Mouse (Mus musculus): ENCODE measurements around the gene Palm2. TPM values are rescaled to one million over a fixed set of nuclear protein-coding genes. Genes with fewer than 3 reads are reported as not detected.
A peak's percentile ranks its signal among the peaks of the same experiment; 100 is the strongest.

The Palm2 gene
- polyA plus RNA-seq, 2 experiments = 0.03 to 0.06 TPM

DNA sequence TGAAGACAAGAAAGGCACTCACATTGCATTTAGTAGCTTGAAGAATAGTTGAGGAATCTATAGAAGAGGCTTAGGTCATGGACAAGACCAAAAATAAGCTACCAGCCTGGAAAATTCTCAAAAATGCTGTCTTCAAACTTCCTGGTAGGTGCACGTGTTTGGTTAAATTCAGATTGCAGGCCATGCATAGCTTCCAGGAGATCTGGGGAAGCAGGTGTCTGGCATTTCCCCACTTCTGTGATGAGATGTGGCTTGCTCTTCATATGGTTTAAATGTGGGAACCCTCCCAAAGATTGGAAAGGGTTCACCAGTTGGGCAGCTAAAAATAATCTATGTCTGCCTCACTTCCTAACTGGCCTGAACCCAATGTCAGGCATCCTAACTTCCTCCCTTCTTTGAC, 131.2 kb downstream of the Palm2 start:
- H3K4me3 ChIP-seq (ENCODE audit: insufficient read depth in 1 of 2, low read depth in 2 of 2, low read length in 2 of 2) = no peak overlapping the region
- TF ChIP-seq CTCF (IDR thresholded peaks at IDR 0.05; ENCODE audit: low read depth) (no peak), EP300 (IDR thresholded peaks at IDR 0.05; ENCODE audit: low read depth) (no peak)
- no peaks in the 10 kb centered on the region for H3K9me3 ChIP-seq (ENCODE audit: control insufficient read depth, low read length)
- no peaks in the 10 kb centered on the region for H3K4me1 ChIP-seq (replicated peaks; ENCODE audit: control insufficient read depth in 2 of 2, insufficient read depth in 2 of 2, low read length in 1 of 2)
- H3K9ac ChIP-seq (replicated peaks) = no peak overlapping the region
- no peak overlapping the region for H3K4me2 ChIP-seq (ENCODE audit: low read depth)
- peaks cover 12% of the 10 kb centered on the region for H3K27me3 ChIP-seq (ENCODE audit: control insufficient read depth, insufficient read depth, low read length)
- no peak overlapping the region for H3K27ac ChIP-seq
- no peaks in the 10 kb centered on the region for H3K36me3 ChIP-seq (replicated peaks; ENCODE audit: control insufficient read depth, insufficient read depth, low read depth)
- ATAC-seq (ENCODE audit: insufficient read depth) (no peak), DNase-seq (ENCODE audit: low read depth in 3 of 3, low spot score in 3 of 3) (no peak)
- WGBS (ENCODE audit: insufficient replicate concordance) = 58% methylated on average over 1 of the region's 1 CpGs

DNA sequence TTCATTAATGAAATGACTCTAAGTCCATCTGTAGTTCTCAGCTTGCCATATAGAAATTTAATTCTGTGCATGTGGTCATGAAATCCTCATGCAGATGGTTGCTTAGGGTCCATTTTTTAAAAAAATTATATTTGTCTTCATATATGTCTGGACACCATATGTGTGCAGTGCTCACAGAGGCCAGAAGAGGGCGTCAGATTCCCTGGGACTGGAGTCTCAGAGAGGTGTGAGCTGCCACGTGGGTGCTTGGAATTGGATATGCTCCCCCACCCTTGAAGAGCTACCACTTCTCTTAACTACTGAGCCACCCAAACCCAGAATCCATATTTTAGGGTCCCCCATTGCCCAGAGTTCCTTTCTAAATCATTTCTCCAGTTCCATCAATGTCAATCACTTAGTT, 131.8 kb downstream of the Palm2 start:
- DNase-seq (ENCODE audit: low read depth in 3 of 3, low spot score in 3 of 3) = no peak
- 45% methylated on average over 2 of the region's 2 CpGs for WGBS (ENCODE audit: insufficient replicate concordance)
- Histone ChIP-seq H3K27me3 (ENCODE audit: control insufficient read depth, insufficient read depth, low read length) (peaks cover 12% of the 10 kb centered on the region), H3K9me3 (ENCODE audit: control insufficient read depth, low read length) (no peaks in the 10 kb centered on the region), H3K4me3 (ENCODE audit: insufficient read depth in 1 of 2, low read depth in 2 of 2, low read length in 2 of 2) (no peak overlapping the region), H3K36me3 (replicated peaks; ENCODE audit: control insufficient read depth, insufficient read depth, low read depth) (no peaks in the 10 kb centered on the region), H3K4me1 (replicated peaks; ENCODE audit: control insufficient read depth in 2 of 2, insufficient read depth in 2 of 2, low read length in 1 of 2) (no peaks in the 10 kb centered on the region), H3K27ac (no peak overlapping the region), H3K9ac (replicated peaks) (no peak overlapping the region), H3K4me2 (ENCODE audit: low read depth) (no peak overlapping the region)
- no peak for ATAC-seq (ENCODE audit: insufficient read depth)
- TF ChIP-seq CTCF (IDR thresholded peaks at IDR 0.05; ENCODE audit: low read depth) (no peak), EP300 (IDR thresholded peaks at IDR 0.05; ENCODE audit: low read depth) (no peak)

DNA sequence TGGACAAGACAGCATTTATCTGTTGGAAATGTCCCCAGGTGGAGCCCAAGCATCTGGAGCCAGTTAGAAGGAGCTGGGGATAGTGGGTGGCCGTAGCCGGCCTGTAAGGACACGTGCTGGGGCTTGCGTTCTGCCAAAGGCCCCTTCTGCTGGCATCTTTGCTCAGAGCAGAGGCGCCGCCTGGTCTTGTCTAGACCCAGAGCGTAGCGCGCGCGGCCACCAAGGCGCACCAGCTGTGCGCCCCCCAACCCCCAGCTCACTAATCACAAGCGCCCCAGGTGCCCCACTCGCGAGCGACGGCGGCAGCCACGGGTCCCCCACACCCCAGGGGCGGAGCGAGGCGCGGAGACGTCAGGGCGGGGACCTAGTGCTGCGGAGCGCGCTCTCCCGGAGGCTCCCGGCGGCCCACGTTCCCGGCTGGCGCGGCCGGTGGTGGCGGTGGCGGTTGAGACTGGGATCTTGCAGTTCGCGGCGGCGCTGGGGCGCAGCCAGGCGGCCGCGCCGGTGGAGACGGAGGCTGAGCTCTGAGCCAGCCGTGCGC, 133.7 kb downstream of the Palm2 start, which contains the start of gene Pakap:
TSS of gene Pakap (plus strand) at position 514 of the 541 bp plus-strand sequence.
- Histone ChIP-seq H3K9ac (replicated peaks) (no peak within 1 kb of the TSS), H3K9me3 (ENCODE audit: control insufficient read depth, low read length) (no peaks in the 10 kb centered on the region), H3K4me2 (ENCODE audit: low read depth) (peak within 1 kb of the TSS; percentile 26; the same call in 1 of the 2 replicates), H3K27me3 (ENCODE audit: control insufficient read depth, insufficient read depth, low read length) (peaks cover 12% of the 10 kb centered on the region), H3K4me1 (replicated peaks; ENCODE audit: control insufficient read depth in 2 of 2, insufficient read depth in 2 of 2, low read length in 1 of 2) (no peaks in the 10 kb centered on the region), H3K4me3 (ENCODE audit: insufficient read depth in 1 of 2, low read depth in 2 of 2, low read length in 2 of 2) (peak within 1 kb of the TSS in 1 of 2 experiments; percentile 10; a peak in 2 of 4 replicates), H3K36me3 (replicated peaks; ENCODE audit: control insufficient read depth, insufficient read depth, low read depth) (no peaks in the 10 kb centered on the region), H3K27ac (no peak within 1 kb of the TSS)
- DNase-seq (ENCODE audit: low read depth in 3 of 3, low spot score in 3 of 3) (no peak), ATAC-seq (ENCODE audit: insufficient read depth) (no peak)
- WGBS (ENCODE audit: insufficient replicate concordance) = 2% methylated on average over 37 of the region's 51 CpGs
- TF ChIP-seq EP300 (IDR thresholded peaks at IDR 0.05; ENCODE audit: low read depth) (no peak), CTCF (IDR thresholded peaks at IDR 0.05; ENCODE audit: low read depth) (no peak)

DNA sequence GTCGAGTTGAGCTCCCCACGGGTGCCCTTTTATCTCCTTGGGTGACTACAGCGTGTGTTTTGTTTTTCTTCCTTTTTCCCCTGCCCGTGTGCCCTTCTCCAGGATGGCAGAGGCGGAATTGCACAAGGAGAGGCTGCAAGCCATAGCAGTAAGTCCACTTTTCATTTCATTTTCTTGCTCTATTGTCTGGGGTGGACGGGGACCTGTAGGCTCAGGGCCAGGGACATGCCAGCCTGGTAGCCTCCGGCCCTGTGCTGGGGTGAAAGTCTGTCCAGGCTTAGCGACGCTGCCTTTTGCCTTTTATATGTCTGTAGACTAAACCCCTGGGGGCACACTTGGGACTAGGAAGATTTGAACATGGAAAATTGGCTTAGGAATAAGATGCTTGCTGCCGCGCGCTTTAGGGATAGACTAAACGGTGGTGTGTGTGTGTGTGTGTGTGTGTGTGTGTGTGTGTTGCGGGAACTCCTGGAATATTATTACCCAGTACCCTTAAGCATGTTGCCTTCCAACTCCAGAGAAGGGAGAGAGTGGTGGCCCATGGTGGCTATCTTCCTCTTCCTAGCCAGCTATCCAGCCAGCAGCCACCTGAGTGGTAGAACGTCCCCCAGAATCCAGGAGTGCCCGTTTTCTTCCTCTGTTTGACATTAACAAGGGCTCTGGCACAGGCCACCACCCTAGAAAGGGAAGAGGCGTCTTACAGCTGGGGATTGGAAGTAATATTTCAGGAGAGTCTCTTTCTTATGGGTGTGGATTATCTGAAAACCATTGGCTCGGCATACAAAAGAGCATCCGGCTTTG, 134.4 kb downstream of the Palm2 start:
- H3K4me3 ChIP-seq (ENCODE audit: insufficient read depth in 1 of 2, low read depth in 2 of 2, low read length in 2 of 2) = no peak overlapping the region; a peak in 1 of 4 replicates
- no peak for DNase-seq (ENCODE audit: low read depth in 3 of 3, low spot score in 3 of 3)
- WGBS (ENCODE audit: insufficient replicate concordance) = 46% methylated on average over 19 of the region's 19 CpGs

DNA sequence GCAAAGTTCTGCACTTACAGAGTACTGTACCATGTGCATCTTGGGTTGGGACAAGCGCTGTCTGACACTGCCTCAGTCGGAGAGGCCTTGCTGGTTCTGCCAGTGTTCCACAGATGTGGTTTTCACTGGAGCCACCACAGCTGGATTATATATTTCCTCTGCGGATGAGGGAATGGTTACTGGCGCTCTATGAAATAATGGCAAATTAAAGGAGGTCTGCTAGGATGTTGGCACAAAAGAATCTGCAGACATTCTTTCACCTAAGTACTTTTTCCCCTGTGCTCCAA, 135.0 kb downstream of the Palm2 start:
- 69% methylated on average over 4 of the region's 4 CpGs for WGBS (ENCODE audit: insufficient replicate concordance)
- TF ChIP-seq EP300 (IDR thresholded peaks at IDR 0.05; ENCODE audit: low read depth) (no peak), CTCF (IDR thresholded peaks at IDR 0.05; ENCODE audit: low read depth) (no peak)
- no peaks in the 10 kb centered on the region for H3K9me3 ChIP-seq (ENCODE audit: control insufficient read depth, low read length)
- ATAC-seq (ENCODE audit: insufficient read depth) (no peak), DNase-seq (ENCODE audit: low read depth in 3 of 3, low spot score in 3 of 3) (no peak)
- no peak overlapping the region for H3K4me2 ChIP-seq (ENCODE audit: low read depth)
- H3K9ac ChIP-seq (replicated peaks) = no peak overlapping the region
- H3K4me1 ChIP-seq (replicated peaks; ENCODE audit: control insufficient read depth in 2 of 2, insufficient read depth in 2 of 2, low read length in 1 of 2) = no peaks in the 10 kb centered on the region
- peaks cover 12% of the 10 kb centered on the region for H3K27me3 ChIP-seq (ENCODE audit: control insufficient read depth, insufficient read depth, low read length)
- H3K4me3 ChIP-seq (ENCODE audit: insufficient read depth in 1 of 2, low read depth in 2 of 2, low read length in 2 of 2) = no peak overlapping the region
- H3K36me3 ChIP-seq (replicated peaks; ENCODE audit: control insufficient read depth, insufficient read depth, low read depth) = no peaks in the 10 kb centered on the region
- H3K27ac ChIP-seq = no peak overlapping the region

More for the DNA sequence above, 134.4 kb downstream of the Palm2 start:
- Histone ChIP-seq H3K27me3 (ENCODE audit: control insufficient read depth, insufficient read depth, low read length) (peaks cover 12% of the 10 kb centered on the region), H3K4me2 (ENCODE audit: low read depth) (0 out of 2 replicates have a peak overlapping the region, but pooled peaks have one; percentile 26), H3K9me3 (ENCODE audit: control insufficient read depth, low read length) (no peaks in the 10 kb centered on the region), H3K36me3 (replicated peaks; ENCODE audit: control insufficient read depth, insufficient read depth, low read depth) (no peaks in the 10 kb centered on the region), H3K9ac (replicated peaks) (no peak overlapping the region), H3K4me1 (replicated peaks; ENCODE audit: control insufficient read depth in 2 of 2, insufficient read depth in 2 of 2, low read length in 1 of 2) (no peaks in the 10 kb centered on the region), H3K27ac (no peak overlapping the region)
- ATAC-seq (ENCODE audit: insufficient read depth) = no peak
- no peak for TF ChIP-seq EP300 (IDR thresholded peaks at IDR 0.05; ENCODE audit: low read depth)
- no peak for TF ChIP-seq CTCF (IDR thresholded peaks at IDR 0.05; ENCODE audit: low read depth)

All from liver, embryonic 14.5 days (tissue).